Mouse (Mus musculus) brown adipose tissue, adult 24 weeks (tissue): ENCODE measurements around the gene Nol4l. TPM values are rescaled to one million over a fixed set of nuclear protein-coding genes. Genes with fewer than 3 reads are reported as not detected.
A peak's percentile ranks its signal among the peaks of the same experiment; 100 is the strongest.
"Not testable (repeated sequence)": the region's sequence is repeated elsewhere in the genome, so short reads cannot be mapped to it uniquely, and the experiment has no call there.

Source experiments
- H3K27ac ChIP-seq: fragments of 200-500 bp; replicated peaks from 2 replicates; pipeline ENCODE4 v1.5.1; 2012; ENCODE audit warnings: low read depth, mild to moderate bottlenecking, low read length
- H3K4me1 ChIP-seq: fragments of 200-500 bp; 2 replicates; pipeline ENCODE4 v1.6.1; 2012; ENCODE audit warnings: low read length, mixed read lengths; ENCODE audit not compliant: control insufficient read depth, insufficient read depth, insufficient read length
- H3K4me3 ChIP-seq: fragments of 200-500 bp; 2 replicates; pipeline ENCODE4 v1.5.1; 2012; ENCODE audit warnings: low read depth, mild to moderate bottlenecking, low read length, moderate library complexity; ENCODE audit not compliant: insufficient read depth
- polyA plus RNA-seq: library from polyadenylated mRNA; stranded (reverse); fragments of >200 nt; gene quantifications from 2 replicates; pipeline ENCODE4 v1.2.4, GENCODE M21; 2012; ENCODE audit not compliant: missing spikeins, insufficient read depth, insufficient read length

The Nol4l gene
- polyA plus RNA-seq, 1 experiment, result 7.1 TPM

DNA sequence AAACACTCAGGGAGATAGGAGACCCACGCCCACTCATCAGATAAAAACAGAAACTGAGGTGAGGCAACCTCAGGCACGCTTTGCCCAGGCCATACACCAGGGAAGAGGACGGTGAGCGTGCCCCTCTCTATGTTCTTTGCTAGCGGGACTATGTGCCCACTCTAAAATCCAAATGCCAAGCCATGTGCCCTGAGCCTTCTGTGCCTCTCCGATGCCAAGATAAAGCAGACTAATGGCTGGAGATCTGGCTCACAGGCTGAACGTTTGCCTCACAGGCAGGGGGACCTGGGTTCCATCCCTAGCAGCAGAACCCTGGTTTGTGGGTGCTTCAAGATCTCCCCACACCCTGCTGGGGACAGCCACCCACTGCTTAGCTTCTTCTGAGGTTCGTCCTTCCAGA is 19.6 kb downstream of the Nol4l start:
- Histone ChIP-seq H3K4me1 (no peaks in the 10 kb centered on the region; the same call in 1 of the 2 replicates), H3K27ac (no peak overlapping the region), H3K4me3 (no peak overlapping the region)

- H3K4me3 ChIP-seq, result no peak overlapping the region
- H3K27ac ChIP-seq, result no peak overlapping the region
- no peaks in the 10 kb centered on the region for H3K4me1 ChIP-seq
Measured at GRCm38 (mm10) chr2:153509211-153510029, 20.4 kb downstream of the Nol4l start.

GRCm38 (mm10) chr2:153508405-153508804 is 21.4 kb downstream of the Nol4l start:
- Histone ChIP-seq H3K4me1 (no peaks in the 10 kb centered on the region), H3K4me3 (no peak overlapping the region), H3K27ac (no peak overlapping the region)

- Histone ChIP-seq H3K27ac (no peak overlapping the region), H3K4me3 (no peak overlapping the region), H3K4me1 (no peaks in the 10 kb centered on the region)
Measured at GRCm38 (mm10) chr2:153507969-153508368, 21.8 kb downstream of the Nol4l start.

DNA sequence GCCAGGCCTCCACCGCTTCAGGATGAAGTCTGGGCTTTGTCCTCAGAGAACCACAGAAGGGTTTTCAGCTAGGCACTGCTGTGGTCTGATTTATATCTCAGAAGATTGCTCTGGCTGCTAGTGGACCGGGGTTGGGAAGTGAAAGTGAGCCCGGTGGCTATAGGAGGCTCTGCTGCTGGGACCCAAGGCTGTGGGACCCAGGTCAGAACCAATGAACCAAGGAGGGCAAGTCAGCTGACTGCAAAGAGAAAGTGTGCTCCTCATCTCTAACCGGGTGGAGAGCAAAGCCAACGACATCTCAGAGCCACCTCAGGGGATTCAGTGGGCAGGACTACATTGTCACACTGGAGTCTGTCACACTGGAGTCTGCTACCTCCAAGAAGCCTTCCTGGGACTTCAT is 23.4 kb downstream of the Nol4l start:
- Histone ChIP-seq H3K4me1 (no peaks in the 10 kb centered on the region), H3K27ac (no peak overlapping the region), H3K4me3 (no peak overlapping the region)

GRCm38 (mm10) chr2:153499154-153499553 is 30.6 kb downstream of the Nol4l start:
- Histone ChIP-seq H3K4me3 (no peak overlapping the region), H3K27ac (no peak overlapping the region), H3K4me1 (0 out of 2 replicates have a peak, but pooled peaks cover 4% of the 10 kb centered on the region)

- Histone ChIP-seq H3K27ac (no peak overlapping the region), H3K4me1 (peaks cover 8% of the 10 kb centered on the region; the same call in 1 of the 2 replicates)
Measured at GRCm38 (mm10) chr2:153496898-153497297, 32.9 kb downstream of the Nol4l start.

DNA sequence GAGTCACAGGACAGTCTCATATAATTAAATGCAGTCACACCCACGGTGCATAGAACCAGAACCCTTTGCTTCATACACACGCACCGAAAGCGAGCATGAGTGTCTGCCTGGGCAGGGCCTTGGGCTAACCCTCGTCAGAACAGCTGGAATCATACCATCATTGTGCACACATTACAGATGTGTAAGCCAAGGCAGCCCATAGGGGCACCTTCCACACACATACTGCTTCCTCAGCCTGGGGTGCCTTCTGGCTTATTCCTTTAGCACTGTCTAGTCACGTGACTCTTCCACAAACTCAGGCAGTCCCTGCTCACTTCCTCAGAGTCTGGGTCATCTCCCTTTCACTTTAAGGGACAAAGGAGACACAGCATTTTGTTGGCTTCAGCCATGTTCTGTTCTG is 33.5 kb downstream of the Nol4l start:
- Histone ChIP-seq H3K4me3 (no peak overlapping the region), H3K4me1 (peaks cover 8% of the 10 kb centered on the region; the same call in 1 of the 2 replicates), H3K27ac (no peak overlapping the region)

More at GRCm38 (mm10) chr2:153496898-153497297, 32.9 kb downstream of the Nol4l start:
- no peak overlapping the region for H3K4me3 ChIP-seq

DNA sequence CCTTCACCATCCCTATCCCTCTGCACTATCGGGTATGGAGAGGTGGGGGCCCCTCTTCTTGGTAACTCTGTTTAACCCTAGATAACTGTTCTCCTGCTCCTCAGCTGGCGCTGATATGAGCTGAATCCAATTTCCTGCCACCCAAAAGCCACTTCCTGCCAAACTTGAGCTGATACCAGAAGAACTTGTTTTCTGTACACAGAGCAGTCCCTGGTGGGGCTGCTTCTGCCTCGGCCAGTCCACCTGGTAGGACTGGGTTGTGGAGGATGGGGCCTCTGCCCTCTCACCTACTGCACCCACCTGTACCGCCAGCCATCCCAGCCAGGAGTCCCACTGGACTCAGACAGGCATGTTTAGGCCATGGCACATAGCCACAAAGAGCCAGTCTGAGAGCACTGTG is 34.0 kb downstream of the Nol4l start:
- peaks cover 8% of the 10 kb centered on the region; the same call in 1 of the 2 replicates for H3K4me1 ChIP-seq
- no peak overlapping the region for H3K27ac ChIP-seq
- H3K4me3 ChIP-seq, result no peak overlapping the region

DNA sequence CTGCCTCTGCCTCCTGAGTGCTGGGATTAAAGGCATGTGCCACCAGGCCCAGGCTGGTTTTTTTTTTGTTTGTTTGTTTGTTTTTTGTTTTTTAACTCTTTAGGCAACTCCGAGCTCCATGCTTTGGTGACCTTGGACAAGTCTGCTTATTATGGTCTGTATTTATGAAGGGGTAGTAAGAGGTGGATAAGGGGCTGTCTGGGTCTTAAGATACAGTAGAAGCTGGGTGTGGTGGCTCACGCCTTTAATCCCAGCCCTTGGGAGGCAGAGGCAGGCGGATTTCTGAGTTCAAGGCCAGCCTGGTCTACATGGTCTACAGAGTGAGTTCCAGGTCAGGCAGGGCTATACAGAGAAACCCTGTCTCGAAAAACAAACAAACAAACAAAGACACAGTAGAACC is 34.4 kb downstream of the Nol4l start:
- not testable (repeated sequence) for H3K4me3 ChIP-seq, H3K4me1 ChIP-seq, H3K27ac ChIP-seq

- H3K27ac ChIP-seq, result no peak overlapping the region
- H3K4me1 ChIP-seq, result peaks cover 8% of the 10 kb centered on the region; the same call in 1 of the 2 replicates
- H3K4me3 ChIP-seq, result no peak overlapping the region
Measured at GRCm38 (mm10) chr2:153494293-153494811, 35.4 kb downstream of the Nol4l start.

GRCm38 (mm10) chr2:153493781-153494292 is 35.9 kb downstream of the Nol4l start:
- H3K4me1 ChIP-seq, result peaks cover 8% of the 10 kb centered on the region; the same call in 1 of the 2 replicates
- H3K4me3 ChIP-seq, result no peak overlapping the region
- no peak overlapping the region for H3K27ac ChIP-seq

DNA sequence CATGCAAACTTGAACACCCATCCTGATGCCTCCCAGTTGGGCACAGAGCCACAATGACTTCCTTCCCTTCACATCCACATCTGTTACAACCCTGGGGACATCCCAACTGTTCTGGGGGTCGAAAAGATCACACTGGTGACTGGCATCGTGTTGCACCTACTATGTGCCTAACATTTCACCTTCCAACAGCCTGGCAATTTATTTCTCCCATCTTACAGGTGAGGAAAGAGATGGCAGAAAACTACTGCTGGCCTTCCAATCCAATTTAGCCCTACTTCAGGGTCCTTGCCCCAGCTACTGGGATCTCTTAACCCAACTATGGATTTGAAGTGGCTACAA is 36.4 kb downstream of the Nol4l start:
- no peak overlapping the region for H3K27ac ChIP-seq
- H3K4me3 ChIP-seq, result no peak overlapping the region
- H3K4me1 ChIP-seq, result peaks cover 8% of the 10 kb centered on the region; the same call in 1 of the 2 replicates

- Histone ChIP-seq H3K4me1 (peaks cover 8% of the 10 kb centered on the region; the same call in 1 of the 2 replicates), H3K4me3 (peak within 1 kb of the TSS; percentile 74), H3K27ac (no peak within 1 kb of the TSS)
Measured at GRCm38 (mm10) chr2:153492573-153493392, 37.0 kb downstream of the Nol4l start, which contains the start of gene 4930404H24Rik. TSS of gene 4930404H24Rik (plus strand) at chr2:153492790.

DNA sequence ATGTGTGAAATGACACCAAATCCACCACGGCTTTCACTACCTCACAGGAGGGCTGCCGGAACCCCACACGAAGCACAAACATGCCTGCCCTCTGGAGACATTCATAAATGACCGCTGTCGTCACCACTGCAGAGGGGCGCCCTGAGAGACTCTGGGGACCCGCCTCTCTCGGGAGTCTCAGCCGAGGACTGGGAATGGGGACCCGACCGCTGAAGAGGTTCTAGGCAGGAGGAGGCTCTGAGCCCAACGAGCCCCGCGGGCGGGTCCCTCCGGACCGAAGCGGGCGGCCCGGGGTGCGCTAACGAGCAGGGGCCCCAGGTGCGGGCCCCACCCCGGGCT is 37.6 kb downstream of the Nol4l start:
- H3K27ac ChIP-seq, result no peak overlapping the region
- peak overlapping the region; percentile 50 for H3K4me3 ChIP-seq
- peaks cover 8% of the 10 kb centered on the region; the same call in 1 of the 2 replicates for H3K4me1 ChIP-seq
